In the genomic region with DNA sequence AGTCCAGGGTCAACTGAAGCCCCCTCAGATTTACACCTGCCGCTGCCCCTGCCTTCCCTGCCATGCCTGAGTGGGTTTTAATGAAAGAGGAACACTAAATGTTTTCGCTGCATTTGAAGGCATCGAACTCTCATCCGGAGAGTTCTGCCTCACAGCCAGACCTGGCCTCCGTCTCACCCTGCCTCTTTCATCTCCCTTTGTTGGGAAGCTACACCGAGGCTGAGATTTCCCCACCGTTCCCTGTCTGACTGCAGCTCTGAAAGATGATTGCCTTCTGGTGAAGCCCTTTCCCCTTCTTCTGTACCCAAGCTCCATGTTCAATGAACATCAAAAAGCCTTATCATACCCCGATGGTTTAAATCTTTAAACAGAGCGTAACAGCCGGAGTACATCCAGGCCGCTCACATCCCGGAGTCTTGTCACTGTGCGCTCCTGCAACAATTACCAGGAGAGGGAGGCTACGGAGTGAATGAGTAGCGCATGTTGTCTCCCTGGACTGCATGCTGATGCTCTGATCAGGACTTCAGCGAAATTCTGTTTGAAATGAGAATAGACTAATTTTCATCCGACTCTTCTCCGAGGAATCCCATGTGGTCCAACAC, we compare ENCODE assay signal across 23 mouse cellular contexts.
DNase-seq lines count a peak whose midpoint lies in the region; ATAC-seq and TF ChIP-seq lines count a peak whose summit lies in the region.
"Had no signal": no experiment of that assay in that cellular context is flagged by ENCODE, and none has a peak within 500 bp of the region (broad histone marks: within the 10 kb centered on the region; RNA-seq: fewer than 3 reads in every experiment).

No protein-coding gene starts in this region.

- ATAC-seq in lung, embryonic 14.5 days (ENCODE audit: insufficient read depth) = no peak
- peak; percentile 83 for ATAC-seq in midbrain, embryonic 12.5 days (ENCODE audit: low FRiP score, low read depth)
- ATAC-seq in activated CD4-positive, CD25-positive, alpha-beta regulatory T cell, adult 4 months = no peak
- ATAC-seq in hindbrain, embryonic 16.5 days = no peak
- ATAC-seq: inflammation-experienced regulatory T-cells, adult 6 months had no signal

- no peak overlapping the region for H3K27ac ChIP-seq in lung, embryonic 14.5 days (ENCODE audit: low read depth)
- no peak overlapping the region for H3K27ac ChIP-seq in limb, embryonic 10.5 days
- H3K27ac ChIP-seq in midbrain, embryonic 12.5 days (replicated peaks) = peak overlapping the region; percentile 54
- H3K27ac ChIP-seq in hindbrain, embryonic 16.5 days (ENCODE audit: low read depth, low read length) = no peak overlapping the region
- H3K27ac ChIP-seq: embryonic facial prominence, embryonic 10.5 days; heart, embryonic 15.5 days; hindbrain, embryonic 13.5 days; left cerebral cortex, adult 2 months; neural tube, embryonic 15.5 days; stomach, postnatal 0 days had no signal

- no peaks in the 10 kb centered on the region for H3K36me3 ChIP-seq in lung, embryonic 14.5 days (ENCODE audit: insufficient read depth)
- H3K36me3 ChIP-seq in limb, embryonic 10.5 days = no peaks in the 10 kb centered on the region
- H3K36me3 ChIP-seq in midbrain, embryonic 12.5 days = no peaks in the 10 kb centered on the region
- no peaks in the 10 kb centered on the region for H3K36me3 ChIP-seq in hindbrain, embryonic 16.5 days (ENCODE audit: control insufficient read depth, insufficient read depth, low read length)
- H3K36me3 ChIP-seq: embryonic facial prominence, embryonic 10.5 days; heart, embryonic 15.5 days; hindbrain, embryonic 13.5 days; neural tube, embryonic 15.5 days had no signal

- no peak for TF ChIP-seq CTCF in lung, embryonic 14.5 days (IDR thresholded peaks at IDR 0.05; ENCODE audit: low read depth)
- TF ChIP-seq CTCF in lung, adult 2 months (IDR thresholded peaks at IDR 0.05; ENCODE audit: insufficient read depth, low read length) = no peak

- no peak for TF ChIP-seq POLR2A in lung, adult 2 months (IDR thresholded peaks at IDR 0.05; ENCODE audit: borderline replicate concordance, extremely low read depth, low read depth, low read length)

- WGBS in lung, embryonic 14.5 days = 47% methylated on average over 18 of the region's 18 CpGs
- 59% methylated on average over 18 of the region's 18 CpGs for WGBS in lung, adult 2 months
- 85% methylated on average over 18 of the region's 18 CpGs for WGBS in limb, embryonic 10.5 days
- 49% methylated on average over 18 of the region's 18 CpGs for WGBS in midbrain, embryonic 12.5 days
- 53% methylated on average over 18 of the region's 18 CpGs for WGBS in hindbrain, embryonic 16.5 days

- H3K9me3 ChIP-seq in lung, embryonic 14.5 days (ENCODE audit: low read depth, low read length) = no peaks in the 10 kb centered on the region
- no peaks in the 10 kb centered on the region for H3K9me3 ChIP-seq in limb, embryonic 10.5 days (replicated peaks)
- no peaks in the 10 kb centered on the region for H3K9me3 ChIP-seq in midbrain, embryonic 12.5 days
- H3K9me3 ChIP-seq in hindbrain, embryonic 16.5 days (ENCODE audit: control insufficient read depth, low read length) = no peaks in the 10 kb centered on the region
- H3K9me3 ChIP-seq: embryonic facial prominence, embryonic 10.5 days; heart, embryonic 15.5 days; hindbrain, embryonic 13.5 days; neural tube, embryonic 15.5 days had no signal

- DNase-seq in lung, embryonic 14.5 days = peak; percentile 31
- DNase-seq in lung, adult 2 months = no peak
- peak; percentile 29 for DNase-seq in limb, embryonic 10.5 days (ENCODE audit: low spot score)
- DNase-seq in retina, embryonic 14.5 days (ENCODE audit: low spot score) = peak; percentile 34
- DNase-seq: adrenal gland, adult 8-10 months; cerebellum, adult 9-10 months; gastrocnemius, postnatal 14 days; heart, postnatal 36 days; kidney, adult 18-20 months; kidney, postnatal 4 days; left cerebral cortex, postnatal 4 days; thymus, adult 2 months; thymus, postnatal 4 days had no signal

- no peak overlapping the region for H3K4me2 ChIP-seq in lung, embryonic 14.5 days
- H3K4me2 ChIP-seq in midbrain, embryonic 12.5 days (replicated peaks) = no peak overlapping the region
- H3K4me2 ChIP-seq in hindbrain, embryonic 16.5 days (ENCODE audit: low read length) = no peak overlapping the region

- H3K9ac ChIP-seq in lung, embryonic 14.5 days = no peak overlapping the region
- no peak overlapping the region for H3K9ac ChIP-seq in midbrain, embryonic 12.5 days (replicated peaks)
- no peak overlapping the region for H3K9ac ChIP-seq in hindbrain, embryonic 16.5 days (ENCODE audit: low read depth, low read length)
- H3K9ac ChIP-seq: heart, embryonic 15.5 days; hindbrain, embryonic 13.5 days; neural tube, embryonic 15.5 days had no signal

- H3K27me3 ChIP-seq in lung, embryonic 14.5 days (ENCODE audit: insufficient read depth, low read length) = no peaks in the 10 kb centered on the region
- H3K27me3 ChIP-seq in limb, embryonic 10.5 days (ENCODE audit: low read depth, poor library complexity, severe bottlenecking) = no peaks in the 10 kb centered on the region
- H3K27me3 ChIP-seq in midbrain, embryonic 12.5 days = no peaks in the 10 kb centered on the region
- no peaks in the 10 kb centered on the region for H3K27me3 ChIP-seq in hindbrain, embryonic 16.5 days (replicated peaks; ENCODE audit: control insufficient read depth, insufficient read depth, low read length)
- H3K27me3 ChIP-seq: heart, embryonic 15.5 days; hindbrain, embryonic 13.5 days; neural tube, embryonic 15.5 days had no signal

- no peak overlapping the region for H3K4me3 ChIP-seq in lung, embryonic 14.5 days (ENCODE audit: low read depth, low read length)
- H3K4me3 ChIP-seq in lung, adult 2 months (replicated peaks; ENCODE audit: extremely low read depth, low read depth, low read length) = no peak overlapping the region
- H3K4me3 ChIP-seq in limb, embryonic 10.5 days = no peak overlapping the region
- H3K4me3 ChIP-seq in midbrain, embryonic 12.5 days = no peak overlapping the region
- H3K4me3 ChIP-seq in hindbrain, embryonic 16.5 days (ENCODE audit: low read length) = no peak overlapping the region
- H3K4me3 ChIP-seq: hindbrain, embryonic 13.5 days; left cerebral cortex, adult 2 months; neural tube, embryonic 15.5 days had no signal

- H3K4me1 ChIP-seq in lung, embryonic 14.5 days (ENCODE audit: insufficient read depth) = no peaks in the 10 kb centered on the region
- H3K4me1 ChIP-seq in lung, adult 2 months (ENCODE audit: control insufficient read depth, insufficient read depth, low read length) = no peaks in the 10 kb centered on the region
- peaks cover 33% of the 10 kb centered on the region for H3K4me1 ChIP-seq in limb, embryonic 10.5 days
- peaks cover 8% of the 10 kb centered on the region for H3K4me1 ChIP-seq in midbrain, embryonic 12.5 days
- H3K4me1 ChIP-seq in hindbrain, embryonic 16.5 days (ENCODE audit: control insufficient read depth, insufficient read depth, low read depth, low read length) = 0 out of 2 replicates have a peak, but pooled peaks cover 2% of the 10 kb centered on the region
- H3K4me1 ChIP-seq: neural tube, embryonic 15.5 days had no signal
